Mouse (Mus musculus) layer of hippocampus, adult 9-10 months (tissue): ENCODE data around the gene Zfp385a.

ENCODE experiments used
- DNase-seq: peaks from one replicate; pipeline ENCODE4 v3.0.0; 2022; ENCODE audit warnings: low spot score

The Zfp385a gene

GRCm38 (mm10) chr15:103336996-103337667 lies 2.8 kb downstream of the Zfp385a start:
- no peak for DNase-seq

- DNase-seq: no peak
These were observed 4.2 kb downstream of the Zfp385a start for GRCm38 (mm10) chr15:103335488-103336235.

GRCm38 (mm10) chr15:103335040-103335439 lies 4.9 kb downstream of the Zfp385a start:
- no peak for DNase-seq

GRCm38 (mm10) chr15:103334194-103334593 lies 5.7 kb downstream of the Zfp385a start:
- DNase-seq: no peak

GRCm38 (mm10) chr15:103333738-103334137 lies 6.2 kb downstream of the Zfp385a start:
- DNase-seq: no peak

GRCm38 (mm10) chr15:103333081-103333615 lies 6.7 kb downstream of the Zfp385a start:
- no peak for DNase-seq

GRCm38 (mm10) chr15:103323455-103324247 lies 16.2 kb downstream of the Zfp385a start:
- no peak for DNase-seq

- no peak for DNase-seq
These were observed 16.8 kb downstream of the Zfp385a start for GRCm38 (mm10) chr15:103323070-103323454.

GRCm38 (mm10) chr15:103322396-103322795 lies 17.5 kb downstream of the Zfp385a start:
- no peak for DNase-seq

- no peak for DNase-seq
These were observed 18.8 kb downstream of the Zfp385a start for GRCm38 (mm10) chr15:103321076-103321475.

GRCm38 (mm10) chr15:103318201-103318816 lies 21.6 kb downstream of the Zfp385a start:
- no peak for DNase-seq

GRCm38 (mm10) chr15:103317731-103318130 lies 22.2 kb downstream of the Zfp385a start:
- DNase-seq: no peak

- no peak for DNase-seq
These were observed 22.8 kb downstream of the Zfp385a start for GRCm38 (mm10) chr15:103317120-103317519.

GRCm38 (mm10) chr15:103315979-103316776 lies 23.7 kb downstream of the Zfp385a start:
- DNase-seq: no peak

GRCm38 (mm10) chr15:103315011-103315502 lies 24.8 kb downstream of the Zfp385a start:
- DNase-seq: no peak

GRCm38 (mm10) chr15:103314181-103314580 lies 25.7 kb downstream of the Zfp385a start:
- DNase-seq: no peak

GRCm38 (mm10) chr15:103313495-103314095 lies 26.3 kb downstream of the Zfp385a start:
- no peak for DNase-seq

GRCm38 (mm10) chr15:103310365-103310910 lies 29.5 kb downstream of the Zfp385a start, which contains the start of gene Gpr84:
Gene Gpr84 (minus strand): TSS chr15:103310612.
- no peak for DNase-seq

- no peak for DNase-seq
These were observed 30.9 kb downstream of the Zfp385a start for GRCm38 (mm10) chr15:103308876-103309580.
